Mouse (Mus musculus): Measurements from ENCODE around the gene Sesn3.
A peak's percentile ranks its signal among the peaks of the same experiment; 100 is the strongest.
"Not testable (repeated sequence)": the region's sequence is repeated elsewhere in the genome, so short reads cannot be mapped to it uniquely, and the experiment has no call there.

The Sesn3 gene

DNA sequence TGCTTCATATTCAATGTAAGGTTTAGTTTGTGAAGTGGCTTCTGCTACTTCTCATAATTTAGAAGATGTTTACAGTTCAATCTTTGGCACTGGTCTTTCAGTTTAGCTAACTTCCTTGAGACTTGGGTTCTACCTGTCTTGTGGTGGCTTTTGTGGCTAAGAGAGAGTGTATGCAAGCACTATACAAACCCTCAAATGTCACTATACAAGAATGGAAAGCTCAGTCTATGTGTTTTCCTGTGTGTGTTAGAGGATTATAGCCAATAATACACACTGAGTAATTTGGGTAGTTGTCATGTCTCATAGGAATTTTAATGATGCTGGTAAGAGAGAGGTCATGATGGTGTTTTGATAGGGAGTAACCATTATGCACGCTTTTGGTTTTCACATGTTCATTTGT, 5.8 kb downstream of the Sesn3 start:
- peak; percentile 69 for DNase-seq (ENCODE audit: low read depth)

GRCm38 (mm10) chr9:14285036-14285435, 10.2 kb downstream of the Sesn3 start:
- no peak for DNase-seq (ENCODE audit: low read depth)

DNA sequence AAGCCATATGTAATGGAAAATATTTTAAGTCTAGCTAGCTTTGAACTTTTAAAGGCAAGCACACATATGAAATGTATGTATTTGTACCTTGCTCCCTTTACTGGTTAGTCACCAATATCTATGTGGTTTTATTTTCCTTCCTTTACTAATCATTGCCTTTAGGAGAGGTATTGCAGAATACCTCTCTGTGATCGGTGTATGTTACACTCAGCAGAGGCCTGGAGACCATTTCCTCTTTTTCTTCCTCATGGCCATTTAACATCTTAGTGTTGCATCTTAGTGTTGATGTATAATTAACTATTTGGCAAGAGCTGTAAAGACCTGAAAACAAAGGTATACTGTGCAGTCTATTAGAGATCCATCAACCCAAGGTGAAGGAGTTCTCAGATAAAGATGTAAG, 12.4 kb downstream of the Sesn3 start:
- no peak for DNase-seq (ENCODE audit: low read depth)

GRCm38 (mm10) chr9:14288500-14288899, 13.6 kb downstream of the Sesn3 start:
- no peak for DNase-seq (ENCODE audit: low read depth)

DNA sequence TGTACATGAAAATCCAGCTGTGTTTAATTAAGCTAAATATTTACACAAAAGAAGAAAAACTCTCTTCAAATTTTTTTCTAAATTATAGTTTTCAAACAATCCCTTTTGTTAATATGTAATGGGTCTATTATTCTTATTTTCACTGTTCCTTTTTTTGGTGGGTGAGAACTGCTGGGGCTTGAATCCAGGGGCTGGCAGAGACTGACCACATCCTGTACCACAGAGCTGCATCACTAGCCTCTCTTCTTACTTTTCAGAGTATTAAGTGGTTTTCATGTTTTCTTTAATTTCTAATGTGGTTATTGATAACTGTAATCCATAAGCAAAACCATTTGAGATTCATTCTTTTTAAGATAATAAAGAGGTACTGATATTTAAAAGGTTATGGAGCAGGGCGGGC, 19.0 kb downstream of the Sesn3 start:
- no peak for DNase-seq (ENCODE audit: low read depth)

DNA sequence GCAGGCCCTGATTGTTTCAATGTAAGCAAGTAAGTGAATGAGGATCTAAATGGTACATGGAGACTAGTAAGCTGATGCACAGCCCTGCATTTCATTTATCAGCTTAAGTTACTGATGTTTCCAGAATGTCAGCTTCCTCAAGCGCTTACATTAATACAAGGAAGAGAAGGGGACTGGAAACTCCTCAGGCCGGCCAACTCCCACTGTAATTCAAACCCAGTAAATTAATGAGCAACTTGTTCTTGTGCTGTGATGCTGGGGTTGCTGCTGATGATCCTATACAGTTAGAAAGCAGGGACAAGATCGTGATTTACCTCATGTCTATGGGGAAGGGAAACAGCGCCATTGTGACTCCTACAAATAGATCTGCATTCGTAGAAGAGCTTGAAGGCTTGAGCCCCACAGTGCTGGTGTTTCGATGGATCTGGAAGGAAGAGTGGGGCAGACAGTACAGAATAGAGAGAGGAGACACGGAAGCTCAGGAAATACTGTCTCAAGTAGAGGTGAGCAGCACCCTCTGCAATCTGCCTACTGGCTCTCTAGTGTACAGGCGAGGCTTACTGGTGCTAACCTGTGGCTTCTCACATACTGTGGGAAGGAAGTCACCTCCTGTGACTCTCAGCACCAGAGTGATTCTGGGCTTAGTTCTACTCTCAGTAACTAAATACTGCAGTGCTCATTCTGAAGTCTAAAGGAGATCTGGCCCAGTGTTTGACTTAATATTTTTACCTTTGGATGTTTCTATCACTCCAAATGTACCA, 21.0 kb downstream of the Sesn3 start:
- peak; percentile 15 for DNase-seq (ENCODE audit: low read depth)

GRCm38 (mm10) chr9:14297204-14297603, 22.3 kb downstream of the Sesn3 start:
- no peak for DNase-seq (ENCODE audit: low read depth)

DNA sequence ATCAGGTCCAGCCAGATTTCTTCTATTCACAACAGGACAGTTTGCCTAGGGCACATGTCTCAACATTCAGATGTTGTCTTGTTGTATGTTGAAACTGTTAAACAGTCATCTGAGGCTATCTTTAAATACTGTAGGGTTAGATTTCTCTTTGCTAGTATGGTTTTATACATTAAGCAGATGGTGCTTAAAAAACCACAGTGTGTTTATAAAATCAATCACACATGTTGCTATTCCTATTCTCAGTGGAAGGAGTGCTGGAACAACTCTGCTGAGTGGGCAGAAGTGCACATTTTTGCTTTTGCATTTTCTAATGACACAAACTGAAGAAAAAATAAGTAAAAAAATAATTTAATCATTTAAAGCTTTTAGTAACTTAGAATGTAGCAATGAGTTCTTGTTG, 25.0 kb downstream of the Sesn3 start:
- no peak for DNase-seq (ENCODE audit: low read depth)

- no peak for DNase-seq (ENCODE audit: low read depth)
Observed at GRCm38 (mm10) chr9:14300795-14301194, 25.9 kb downstream of the Sesn3 start.

GRCm38 (mm10) chr9:14304262-14304968, 29.5 kb downstream of the Sesn3 start:
- no peak for DNase-seq (ENCODE audit: low read depth)

DNA sequence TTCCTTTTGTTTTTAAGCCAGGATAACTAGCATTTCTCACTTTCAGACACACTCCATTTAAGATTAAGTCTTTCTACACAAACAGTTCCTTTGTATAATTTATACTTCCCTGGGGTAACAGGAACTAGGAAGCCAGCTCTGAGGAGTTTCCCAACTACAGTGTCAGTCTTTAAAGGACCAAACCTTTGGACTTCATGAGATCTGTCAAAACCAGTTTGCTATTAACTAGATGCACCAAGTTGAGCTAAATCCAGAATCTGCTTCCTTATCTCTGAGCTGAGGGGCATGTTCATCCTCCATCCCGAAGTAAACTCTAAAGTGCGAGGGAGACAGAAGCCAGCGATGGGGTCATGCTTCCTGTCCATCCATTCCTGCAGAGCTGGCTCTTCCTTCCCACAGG, 32.5 kb downstream of the Sesn3 start:
- no peak for DNase-seq (ENCODE audit: low read depth)

DNA sequence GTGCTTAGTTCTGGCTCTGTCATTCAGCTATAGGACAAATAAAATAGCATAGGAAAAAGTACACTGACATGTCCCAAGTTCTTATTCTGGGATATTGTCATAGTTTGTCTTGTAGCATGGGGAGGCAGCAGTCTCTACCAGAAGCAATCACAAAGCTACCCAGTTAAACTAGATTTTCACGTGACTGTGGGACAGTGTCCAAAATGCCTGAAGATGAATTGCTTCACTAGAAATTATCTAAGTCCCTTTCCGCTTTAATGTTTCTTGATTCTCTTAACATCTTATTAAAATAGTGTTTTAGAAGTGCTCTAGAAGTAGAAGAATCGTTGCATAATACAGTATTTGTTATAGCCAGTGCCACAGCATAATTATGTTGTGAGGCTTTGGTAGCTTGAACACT, 39.1 kb downstream of the Sesn3 start:
- DNase-seq (ENCODE audit: low read depth) = no peak

GRCm38 (mm10) chr9:14314477-14314876, 39.6 kb downstream of the Sesn3 start:
- no peak for DNase-seq (ENCODE audit: low read depth)

DNA sequence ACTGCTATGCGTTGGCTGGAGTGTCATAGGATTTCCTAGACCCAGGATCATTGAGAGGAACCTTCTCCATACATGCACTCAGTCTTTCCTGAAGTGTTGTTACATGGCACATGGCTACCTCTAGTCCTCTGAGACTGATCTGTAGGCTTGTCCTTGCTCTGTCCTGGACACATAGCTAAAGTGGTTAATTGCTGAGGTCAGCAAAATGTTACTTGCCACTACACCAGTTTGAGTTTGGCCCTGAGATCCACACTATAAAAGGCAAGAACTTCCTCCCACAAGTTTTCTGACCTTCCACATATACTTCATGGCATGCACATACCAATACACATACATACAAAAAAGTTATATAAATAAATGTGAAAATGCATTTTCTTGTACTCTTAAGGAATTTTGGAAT, 41.8 kb downstream of the Sesn3 start:
- DNase-seq (ENCODE audit: low read depth) = no peak

GRCm38 (mm10) chr9:14335829-14336228, 61.0 kb downstream of the Sesn3 start:
- DNase-seq (ENCODE audit: low read depth) = no peak

GRCm38 (mm10) chr9:14336901-14337300, 62.0 kb downstream of the Sesn3 start:
- no peak for DNase-seq (ENCODE audit: low read depth)

DNA sequence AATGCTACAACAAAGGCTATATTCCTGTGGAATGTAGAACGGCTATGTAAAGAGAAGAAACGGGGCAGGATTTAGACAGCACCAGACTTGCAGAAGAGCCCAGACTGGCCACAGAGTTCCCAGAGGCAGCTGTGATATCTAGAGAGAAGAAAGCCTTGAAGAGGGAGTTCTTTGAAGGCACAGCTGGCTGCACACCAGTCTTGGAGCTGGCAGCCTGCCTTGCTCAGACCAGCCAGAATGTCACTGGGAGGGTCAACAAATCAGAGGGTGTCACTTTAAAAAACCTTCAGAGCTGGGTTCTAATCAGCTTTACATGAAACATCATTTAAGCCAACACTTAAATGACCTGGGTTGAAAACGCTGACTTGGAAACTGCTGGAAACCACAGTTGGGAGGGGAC, 63.8 kb downstream of the Sesn3 start:
- no peak for DNase-seq (ENCODE audit: low read depth)

DNA sequence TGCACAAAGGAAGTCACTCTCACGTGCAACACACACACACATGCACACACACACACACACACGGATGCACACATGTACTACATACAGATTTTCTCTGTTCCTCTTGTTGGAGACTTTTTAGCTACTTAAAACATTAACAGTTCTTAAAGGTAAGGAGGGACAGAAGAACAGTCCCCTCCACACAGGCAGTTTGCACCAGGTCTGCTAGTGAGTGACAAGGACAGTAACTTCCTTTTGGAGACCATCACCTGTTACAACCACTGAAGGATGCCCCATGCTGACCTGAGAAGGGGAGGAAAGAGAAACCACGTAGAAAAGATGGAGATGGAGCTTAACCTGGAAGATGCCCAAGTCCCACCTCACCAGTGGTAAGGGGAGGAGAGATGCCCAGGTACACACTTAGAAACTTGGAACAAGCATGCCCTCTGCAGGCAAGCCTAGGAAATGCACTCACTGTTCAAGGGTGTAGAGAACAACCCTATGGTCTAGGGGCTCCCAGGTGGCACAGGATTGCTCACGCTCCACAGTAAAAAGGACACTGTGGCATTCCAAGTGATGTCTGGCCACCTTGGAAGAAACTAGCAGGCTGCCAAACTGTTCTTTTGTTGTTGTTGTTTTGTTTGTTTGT, 67.3 kb downstream of the Sesn3 start:
- peak; percentile 89 for DNase-seq (ENCODE audit: low read depth)

DNA sequence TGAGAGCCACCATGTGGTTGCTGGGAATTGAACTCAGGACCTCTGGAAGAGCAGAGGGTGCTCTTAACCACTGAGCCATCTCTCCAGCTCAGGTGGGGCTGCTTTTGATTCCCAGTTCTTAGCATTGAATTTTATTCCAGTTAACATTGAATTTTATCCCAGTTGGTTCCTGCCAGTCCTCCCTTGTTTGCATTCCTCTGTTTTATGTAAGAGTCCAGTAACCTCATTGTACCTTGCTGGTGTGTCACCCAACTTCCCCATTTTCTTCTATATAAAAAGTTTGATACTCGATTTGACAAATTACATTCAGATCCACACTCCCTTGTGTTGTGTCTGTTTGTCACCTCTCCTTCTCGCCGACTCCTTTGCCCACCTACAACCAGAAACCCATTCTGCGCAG, 71.0 kb downstream of the Sesn3 start:
- DNase-seq (ENCODE audit: low read depth) = not testable (repeated sequence)

- peak; percentile 75 for DNase-seq (ENCODE audit: low read depth)
Observed at GRCm38 (mm10) chr9:14348416-14348815, 73.5 kb downstream of the Sesn3 start.

- no peak for DNase-seq (ENCODE audit: low read depth)
Observed at GRCm38 (mm10) chr9:14349380-14349779, 74.5 kb downstream of the Sesn3 start.

DNA sequence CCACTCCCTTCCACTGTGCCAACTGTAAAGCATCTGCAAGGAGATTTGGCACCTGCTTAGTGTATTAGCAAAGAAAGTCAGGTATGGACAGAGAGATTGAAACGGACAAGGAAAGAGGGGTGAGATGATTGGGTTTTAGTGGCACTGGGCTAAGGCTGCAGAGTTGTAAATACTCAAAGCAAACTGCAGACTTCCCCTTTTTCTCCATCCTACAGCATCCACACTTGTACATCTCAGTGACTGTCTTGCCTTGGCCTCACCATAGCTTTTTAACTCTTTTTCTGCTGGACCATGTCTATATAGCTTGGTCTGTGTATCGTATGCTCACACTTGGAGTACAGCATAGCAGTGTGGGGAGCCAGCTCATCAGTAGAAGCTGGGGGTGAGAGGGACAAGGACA, 75.9 kb downstream of the Sesn3 start:
- DNase-seq (ENCODE audit: low read depth) = no peak

- DNase-seq (ENCODE audit: low read depth) = peak; percentile 73
Observed at GRCm38 (mm10) chr9:14352337-14352736, 77.5 kb downstream of the Sesn3 start.
